Mouse (Mus musculus): ENCODE data around the gene 1810009A15Rik. TPM values are rescaled to one million over a fixed set of nuclear protein-coding genes. Genes with fewer than 3 reads are reported as not detected.
"Not testable (repeated sequence)": the region's sequence is repeated elsewhere in the genome, so short reads cannot be mapped to it uniquely, and the experiment has no call there.

The 1810009A15Rik gene
- total RNA-seq, 1 experiment = 214 TPM

DNA sequence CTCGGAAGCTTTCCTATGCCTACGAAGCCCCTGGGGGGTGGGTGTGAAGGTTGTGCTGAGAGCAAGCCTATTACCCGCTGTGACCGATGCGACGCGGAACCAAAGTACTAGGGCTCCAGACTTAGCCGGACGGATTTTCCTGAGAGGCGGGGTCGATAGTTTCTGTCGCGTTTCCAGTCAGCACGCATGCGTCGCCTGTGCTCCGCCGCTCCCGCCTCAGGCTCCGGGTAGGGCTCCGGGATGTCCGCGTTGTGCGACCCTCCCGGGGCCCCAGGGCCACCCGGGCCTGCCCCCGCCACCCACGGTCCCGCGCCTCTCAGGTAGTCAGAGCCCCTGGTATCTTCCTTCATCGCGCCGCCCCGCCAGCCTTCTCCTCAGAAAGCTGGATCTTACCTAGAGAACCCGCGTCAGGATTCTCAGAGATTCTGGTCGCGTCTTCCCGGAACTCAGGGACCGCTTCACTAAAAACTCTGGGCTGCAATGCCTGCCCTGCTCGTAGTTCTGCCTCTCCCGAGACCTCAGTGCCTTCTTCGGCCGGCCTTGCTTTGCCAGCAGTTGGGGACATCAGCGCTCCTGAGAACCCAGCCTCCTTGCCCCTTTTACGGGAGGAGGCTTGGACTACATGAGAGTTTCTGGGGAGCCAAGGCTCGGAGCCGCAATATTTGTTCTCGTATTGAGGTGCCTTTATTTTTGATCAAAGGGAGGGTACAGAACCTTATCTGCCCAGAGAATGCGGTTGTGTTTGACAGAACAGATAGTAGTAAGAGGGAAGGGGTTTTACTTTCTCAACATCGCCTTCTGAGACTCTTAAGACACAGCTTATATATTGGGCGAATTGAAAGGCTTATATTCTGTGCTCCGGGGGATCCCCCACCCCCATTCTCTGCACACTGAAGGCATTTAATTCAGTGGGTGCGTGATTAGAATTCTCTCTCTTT, 4.4 kb downstream of the 1810009A15Rik start, which contains the start of gene Ints5:
Gene Ints5, plus strand, starts transcription at position 177 of the 938 bp plus-strand sequence.
- no peaks in the 10 kb centered on the region for H3K9me3 ChIP-seq (ENCODE audit: control insufficient read depth, insufficient read depth, low read depth, low read length)
- no peak for TF ChIP-seq ZNF384 (IDR thresholded peaks at IDR 0.05; ENCODE audit: low read depth, low read length)
- no peak for TF ChIP-seq CHD2 (IDR thresholded peaks at IDR 0.05; ENCODE audit: low read depth, low read length)
- peak; percentile 84 for TF ChIP-seq HCFC1 (IDR thresholded peaks at IDR 0.05; ENCODE audit: borderline replicate concordance, insufficient read depth, low read length)
- TF ChIP-seq MAFK (IDR thresholded peaks at IDR 0.05; ENCODE audit: insufficient read depth, low read depth, low read length) = no peak
- in situ Hi-C loops (cut with MboI; ENCODE audit: low sequenced_read_pairs in 2 of 2, unreplicated experiment in 2 of 2) = no loop called here
- peaks cover 34% of the 10 kb centered on the region for H3K36me3 ChIP-seq (ENCODE audit: control insufficient read depth, insufficient read depth, low read length, poor library complexity, severe bottlenecking)
- H3K9ac ChIP-seq (ENCODE audit: insufficient read depth, low read depth, low read length, poor library complexity, severe bottlenecking) = peak within 1 kb of the TSS; percentile 98
- peak within 1 kb of the TSS; percentile 91 to 94 for H3K4me3 ChIP-seq (ENCODE audit: insufficient read depth in 1 of 2, low read depth in 1 of 2, low read length in 2 of 2, poor library complexity in 1 of 2, severe bottlenecking in 1 of 2)
- H3K4me1 ChIP-seq (ENCODE audit: control insufficient read depth in 2 of 2, insufficient read depth in 2 of 2, low read length in 2 of 2, poor library complexity in 1 of 2) = peaks cover 2 to 4% of the 10 kb centered on the region in 2 experiments; a peak in 2 of 4 replicates
- H3K27ac ChIP-seq (ENCODE audit: insufficient read depth, low read depth, low read length, poor library complexity, severe bottlenecking) = peak within 1 kb of the TSS; percentile 73
- peak; percentile 91 for DNase-seq (ENCODE audit: low read depth, low spot score)

DNA sequence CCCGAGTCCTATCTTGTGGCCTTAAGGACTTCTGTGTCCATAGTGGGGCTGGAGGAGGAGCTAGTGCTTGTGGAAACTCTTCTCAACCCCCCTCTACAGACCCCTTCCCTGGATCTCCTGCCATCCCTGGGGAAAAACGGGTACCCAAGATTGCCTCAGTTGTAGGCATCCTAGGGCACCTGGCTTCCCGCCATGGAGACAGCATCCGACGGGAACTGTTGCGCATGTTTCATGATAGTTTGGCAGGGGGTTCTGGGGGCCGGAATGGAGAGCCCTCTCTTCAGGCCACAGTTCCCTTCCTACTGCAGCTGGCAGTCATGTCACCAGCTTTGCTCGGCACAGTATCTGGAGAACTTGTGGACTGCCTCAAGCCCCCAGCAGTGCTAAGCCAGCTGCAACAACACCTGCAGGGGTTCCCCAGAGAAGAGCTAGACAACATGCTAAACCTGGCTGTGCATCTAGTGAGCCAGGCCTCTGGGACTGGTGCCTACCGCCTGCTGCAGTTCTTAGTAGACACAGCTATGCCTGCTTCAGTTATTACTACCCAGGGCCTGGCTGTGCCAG, 6.8 kb downstream of the 1810009A15Rik start:
- DNase-seq (ENCODE audit: low read depth, low spot score) = no peak
- peaks cover 2 to 4% of the 10 kb centered on the region in 2 experiments; a peak in 2 of 4 replicates for H3K4me1 ChIP-seq (ENCODE audit: control insufficient read depth in 2 of 2, insufficient read depth in 2 of 2, low read length in 2 of 2, poor library complexity in 1 of 2)
- no peak for TF ChIP-seq HCFC1 (IDR thresholded peaks at IDR 0.05; ENCODE audit: borderline replicate concordance, insufficient read depth, low read length)
- no peak for TF ChIP-seq CHD2 (IDR thresholded peaks at IDR 0.05; ENCODE audit: low read depth, low read length)
- no peak for TF ChIP-seq ZNF384 (IDR thresholded peaks at IDR 0.05; ENCODE audit: low read depth, low read length)
- no peak for TF ChIP-seq ZC3H11A (IDR thresholded peaks at IDR 0.05; ENCODE audit: borderline replicate concordance, low read depth, low read length)
- TF ChIP-seq MAFK (IDR thresholded peaks at IDR 0.05; ENCODE audit: insufficient read depth, low read depth, low read length) = no peak
- H3K36me3 ChIP-seq (ENCODE audit: control insufficient read depth, insufficient read depth, low read length, poor library complexity, severe bottlenecking) = peaks cover 27% of the 10 kb centered on the region
- H3K4me3 ChIP-seq (ENCODE audit: insufficient read depth in 1 of 2, low read depth in 1 of 2, low read length in 2 of 2, poor library complexity in 1 of 2, severe bottlenecking in 1 of 2) = no peak overlapping the region
- H3K27ac ChIP-seq (ENCODE audit: insufficient read depth, low read depth, low read length, poor library complexity, severe bottlenecking) = no peak overlapping the region
- 0 out of 2 replicates have a peak overlapping the region, but pooled peaks have one; percentile 75 for H3K9ac ChIP-seq (ENCODE audit: insufficient read depth, low read depth, low read length, poor library complexity, severe bottlenecking)
- no peaks in the 10 kb centered on the region for H3K9me3 ChIP-seq (ENCODE audit: control insufficient read depth, insufficient read depth, low read depth, low read length)
- in situ Hi-C loops (cut with MboI; ENCODE audit: low sequenced_read_pairs in 2 of 2, unreplicated experiment in 2 of 2) = no loop called here

DNA sequence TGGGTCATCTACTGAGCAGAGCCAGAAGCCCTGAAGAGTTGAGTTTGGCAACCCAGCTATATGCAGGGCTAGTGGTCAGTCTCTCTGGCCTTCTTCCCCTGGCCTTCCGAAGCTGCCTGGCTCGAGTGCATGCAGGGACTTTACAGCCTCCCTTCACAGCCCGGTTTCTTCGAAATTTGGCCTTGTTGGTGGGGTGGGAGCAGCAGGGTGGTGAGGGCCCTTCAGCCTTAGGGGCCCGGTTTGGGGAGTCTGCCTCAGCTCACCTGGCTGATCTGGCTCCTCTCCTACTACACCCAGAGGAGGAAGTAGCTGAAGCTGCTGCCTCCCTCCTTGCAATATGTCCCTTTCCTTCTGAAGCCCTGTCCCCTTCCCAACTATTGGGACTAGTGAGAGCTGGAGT, 7.6 kb downstream of the 1810009A15Rik start:
- H3K9me3 ChIP-seq (ENCODE audit: control insufficient read depth, insufficient read depth, low read depth, low read length); in situ Hi-C loops (cut with MboI; ENCODE audit: low sequenced_read_pairs in 2 of 2, unreplicated experiment in 2 of 2); H3K27ac ChIP-seq (ENCODE audit: insufficient read depth, low read depth, low read length, poor library complexity, severe bottlenecking); H3K4me3 ChIP-seq (ENCODE audit: insufficient read depth in 1 of 2, low read depth in 1 of 2, low read length in 2 of 2, poor library complexity in 1 of 2, severe bottlenecking in 1 of 2); H3K4me1 ChIP-seq (ENCODE audit: control insufficient read depth in 2 of 2, insufficient read depth in 2 of 2, low read length in 2 of 2, poor library complexity in 1 of 2); DNase-seq (ENCODE audit: low read depth, low spot score): not testable (repeated sequence)
- Histone ChIP-seq H3K9ac (ENCODE audit: insufficient read depth, low read depth, low read length, poor library complexity, severe bottlenecking) (peak overlapping the region; percentile 75; the same call in 1 of the 2 replicates), H3K36me3 (ENCODE audit: control insufficient read depth, insufficient read depth, low read length, poor library complexity, severe bottlenecking) (peaks cover 21% of the 10 kb centered on the region)

DNA sequence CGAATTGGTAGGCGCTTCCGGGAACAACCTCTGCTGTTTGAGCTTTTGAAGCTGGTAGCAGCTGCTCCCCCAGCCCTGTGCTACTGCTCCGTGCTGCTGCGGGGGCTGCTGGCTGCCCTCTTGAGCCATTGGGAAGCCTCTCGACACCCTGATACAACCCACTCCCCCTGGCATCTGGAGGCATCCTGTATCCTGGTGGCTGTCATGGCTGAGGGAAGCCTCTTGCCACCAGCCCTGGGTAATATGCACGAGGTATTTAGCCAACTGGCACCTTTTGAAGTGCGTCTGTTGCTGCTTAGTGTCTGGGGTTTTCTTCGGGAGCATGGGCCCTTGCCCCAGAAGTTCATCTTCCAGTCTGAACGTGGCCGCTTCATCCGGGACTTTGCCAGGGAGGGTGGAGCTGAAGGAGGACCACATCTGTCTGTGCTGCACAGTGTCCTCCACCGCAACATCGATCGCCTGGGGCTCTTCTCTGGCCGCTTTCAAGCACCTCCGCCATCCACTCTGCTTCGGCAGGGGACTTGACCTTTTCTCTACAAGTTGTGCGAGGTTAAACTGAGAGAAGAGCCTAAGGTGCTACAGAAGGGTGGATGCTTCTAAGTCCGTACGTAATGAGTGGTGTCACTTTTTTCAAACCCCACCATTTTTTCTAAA, 8.7 kb downstream of the 1810009A15Rik start:
- peaks cover 20% of the 10 kb centered on the region for H3K36me3 ChIP-seq (ENCODE audit: control insufficient read depth, insufficient read depth, low read length, poor library complexity, severe bottlenecking)
- DNase-seq (ENCODE audit: low read depth, low spot score); in situ Hi-C loops (cut with MboI; ENCODE audit: low sequenced_read_pairs in 2 of 2, unreplicated experiment in 2 of 2); H3K9me3 ChIP-seq (ENCODE audit: control insufficient read depth, insufficient read depth, low read depth, low read length); H3K4me1 ChIP-seq (ENCODE audit: control insufficient read depth in 2 of 2, insufficient read depth in 2 of 2, low read length in 2 of 2, poor library complexity in 1 of 2): not testable (repeated sequence)
- H3K9ac ChIP-seq (ENCODE audit: insufficient read depth, low read depth, low read length, poor library complexity, severe bottlenecking) = peak overlapping the region; percentile 75
- H3K4me3 ChIP-seq (ENCODE audit: insufficient read depth in 1 of 2, low read depth in 1 of 2, low read length in 2 of 2, poor library complexity in 1 of 2, severe bottlenecking in 1 of 2) = peak overlapping the region; percentile 31 to 100
- H3K27ac ChIP-seq (ENCODE audit: insufficient read depth, low read depth, low read length, poor library complexity, severe bottlenecking) = peak overlapping the region; percentile 71

Measured in ES-E14 (cell line).